Mouse (Mus musculus): ENCODE measurements at regions not wholly inside any gene's neighbourhood (a gene's known extent, or its start where the extent isn't known, plus 50 kb on each side); places are given as distances from the start of the nearest gene placed in this dataset.

- TF ChIP-seq CTCF (IDR thresholded peaks at IDR 0.05; ENCODE audit: insufficient read depth, low read length) (no peak), POLR2A (IDR thresholded peaks at IDR 0.05; ENCODE audit: borderline replicate concordance, extremely low read depth, low read depth, low read length) (no peak)
Measured at GRCm38 (mm10) chr7:121282154-121282553, 109.5 kb upstream of the Hs3st2 start.

Data from lung, adult 2 months (tissue).